Mouse (Mus musculus) splenic B cell, adult 2 months (primary cell): ENCODE measurements around the gene Tmprss3.

ENCODE experiments used
- DNase-seq: peaks from one replicate; pipeline ENCODE4 v3.0.0-alpha.2; 2011; ENCODE audit warnings: low read depth, low spot score
- H3K27me3 ChIP-seq: 2 replicates; pipeline ENCODE4 v1.6.1; 2012; ENCODE audit warnings: mild to moderate bottlenecking, low read length, moderate library complexity, mixed read lengths; ENCODE audit not compliant: control insufficient read depth, poor library complexity, insufficient read depth, severe bottlenecking
- H3K36me3 ChIP-seq: 2 replicates; pipeline ENCODE4 v1.6.1; 2012; ENCODE audit warnings: mild to moderate bottlenecking, low read length, moderate library complexity, mixed read lengths; ENCODE audit not compliant: control insufficient read depth, poor library complexity, insufficient read depth, severe bottlenecking

The Tmprss3 gene

DNA sequence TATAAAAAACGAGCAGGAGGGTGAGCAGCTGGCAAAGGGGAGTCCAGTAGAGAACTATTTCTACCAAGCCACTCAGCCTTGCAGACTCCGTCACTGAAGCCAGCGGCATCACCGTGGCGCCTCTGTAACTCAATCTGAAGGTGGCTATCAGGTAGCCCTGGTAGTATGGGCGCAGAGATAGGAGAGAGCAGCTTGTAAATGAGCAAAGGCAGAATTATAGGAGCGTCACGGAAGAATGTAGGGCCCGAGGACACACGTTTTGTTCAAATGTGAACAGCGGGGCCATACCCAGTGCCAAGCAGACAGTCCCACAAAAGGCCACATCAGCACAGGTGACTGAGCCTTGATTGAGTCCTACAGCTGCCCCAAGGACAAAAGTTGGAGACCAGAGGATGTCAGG is at the start of gene Tmprss3:
Gene Tmprss3 (minus strand): TSS at position 101 of the 400 bp plus-strand sequence.
- DNase-seq = no peak
- Histone ChIP-seq H3K36me3 (no peaks in the 10 kb centered on the region), H3K27me3 (no peaks in the 10 kb centered on the region)

DNA sequence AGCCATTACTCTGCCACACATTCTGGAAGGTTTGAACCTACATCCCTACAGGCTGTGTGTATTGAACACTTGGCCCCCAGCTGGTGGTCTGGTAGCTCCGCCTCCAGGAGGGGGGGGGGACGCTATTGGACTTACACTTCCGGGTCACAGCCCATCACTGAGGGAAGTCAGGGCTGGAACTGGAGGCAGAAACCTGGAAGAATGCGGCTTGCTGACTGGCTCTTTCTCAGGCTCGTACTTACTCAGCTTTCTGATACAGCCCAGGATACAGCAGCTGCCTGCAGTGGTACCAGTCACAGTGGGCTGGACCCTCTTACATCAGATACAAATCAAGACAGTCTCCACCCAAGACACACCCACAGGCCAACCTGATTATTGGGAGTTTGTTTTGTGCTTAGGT is 48.4 kb upstream of the Tmprss3 start:
- DNase-seq = no peak
- no peaks in the 10 kb centered on the region for H3K27me3 ChIP-seq
- H3K36me3 ChIP-seq = no peaks in the 10 kb centered on the region

DNA sequence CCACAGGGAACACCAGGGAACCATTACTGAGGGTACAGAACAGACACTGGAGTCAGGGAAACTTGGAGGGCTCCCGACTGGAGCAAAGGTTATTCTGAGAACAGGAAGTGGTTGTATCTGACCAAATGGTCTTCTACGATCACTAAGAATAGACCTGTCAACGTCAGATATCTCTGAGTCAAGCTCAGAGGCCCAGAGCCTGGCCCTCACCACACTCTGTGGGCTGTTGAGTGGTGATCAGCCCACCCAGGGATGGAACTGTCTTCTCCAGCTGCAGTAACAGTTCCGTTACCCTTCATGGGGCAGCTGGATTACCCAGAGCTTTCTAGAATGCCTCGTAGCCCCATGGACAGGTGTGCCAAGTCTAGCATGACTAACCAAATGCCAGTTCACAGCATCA is 46.5 kb upstream of the Tmprss3 start:
- DNase-seq = peak; percentile 27

GRCm38 (mm10) chr17:31242764-31243163 is 44.0 kb upstream of the Tmprss3 start:
- Histone ChIP-seq H3K36me3 (no peaks in the 10 kb centered on the region), H3K27me3 (no peaks in the 10 kb centered on the region)
- DNase-seq = peak; percentile 68

More for the DNA sequence above, 46.5 kb upstream of the Tmprss3 start:
- Histone ChIP-seq H3K36me3 (no peaks in the 10 kb centered on the region), H3K27me3 (no peaks in the 10 kb centered on the region)

GRCm38 (mm10) chr17:31241156-31241555 is 42.4 kb upstream of the Tmprss3 start:
- no peak for DNase-seq
- no peaks in the 10 kb centered on the region for H3K27me3 ChIP-seq
- H3K36me3 ChIP-seq = no peaks in the 10 kb centered on the region

DNA sequence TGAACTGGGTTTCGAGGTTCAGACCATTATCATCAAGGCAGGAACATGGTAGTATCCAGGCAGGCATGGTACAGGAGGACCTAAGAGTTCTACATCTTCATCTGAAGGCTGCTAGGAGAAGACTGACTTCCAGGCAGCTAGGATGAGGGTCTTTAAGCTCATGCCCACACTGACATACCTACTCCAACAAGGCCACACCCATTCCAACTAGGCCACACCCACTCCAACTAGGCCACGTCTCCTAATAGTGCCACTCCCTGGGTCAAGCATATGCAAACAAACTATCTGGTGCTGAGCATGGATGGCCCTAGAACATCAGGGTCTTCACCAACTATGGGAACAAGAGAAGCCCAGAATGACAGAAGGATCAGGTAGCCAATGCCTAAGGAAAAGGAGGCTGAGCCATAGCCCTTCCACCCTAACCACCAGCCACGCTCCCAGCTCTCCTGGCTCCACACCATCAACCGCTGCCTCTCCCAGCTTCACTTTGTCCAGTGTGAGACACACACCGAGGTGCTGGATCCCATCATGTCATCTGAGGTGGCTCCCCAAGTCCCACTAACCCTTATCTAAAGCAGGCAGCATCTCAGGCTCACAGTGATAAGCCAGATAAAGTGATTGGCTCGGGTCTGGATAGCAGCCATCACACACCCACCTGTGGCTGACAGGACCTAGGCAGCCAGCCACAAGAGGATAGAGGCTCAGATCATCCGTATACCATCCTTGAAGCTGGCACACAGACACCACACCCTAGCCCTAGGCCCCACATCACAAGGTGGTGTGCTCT is 39.6 kb upstream of the Tmprss3 start:
- no peaks in the 10 kb centered on the region for H3K27me3 ChIP-seq
- no peaks in the 10 kb centered on the region for H3K36me3 ChIP-seq
- DNase-seq = no peak

DNA sequence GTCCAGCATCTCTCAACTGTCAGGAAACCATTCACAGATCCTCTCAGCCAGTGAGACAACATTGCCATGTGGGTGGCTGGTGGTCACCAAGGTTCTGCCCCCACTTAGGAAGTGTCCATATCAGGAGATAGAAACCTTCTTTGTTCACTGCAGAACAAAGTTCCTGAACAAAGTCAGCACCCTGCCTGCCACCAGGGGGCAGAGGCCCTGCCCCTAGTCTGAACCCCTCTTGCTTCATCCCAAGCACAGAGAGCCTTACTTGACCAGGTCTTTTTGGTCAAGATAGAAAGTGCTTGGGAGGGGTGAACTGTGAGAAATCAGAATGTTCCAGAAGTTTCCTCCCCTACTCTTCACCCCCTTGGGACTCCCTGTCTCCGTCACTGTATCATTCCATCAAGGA is 37.1 kb upstream of the Tmprss3 start:
- no peak for DNase-seq
- no peaks in the 10 kb centered on the region for H3K27me3 ChIP-seq
- no peaks in the 10 kb centered on the region for H3K36me3 ChIP-seq

- DNase-seq = no peak
- Histone ChIP-seq H3K27me3 (no peaks in the 10 kb centered on the region), H3K36me3 (no peaks in the 10 kb centered on the region)
These were observed 33.7 kb upstream of the Tmprss3 start for GRCm38 (mm10) chr17:31232251-31233010.

GRCm38 (mm10) chr17:31231780-31232179 is 33.0 kb upstream of the Tmprss3 start:
- no peaks in the 10 kb centered on the region for H3K27me3 ChIP-seq
- DNase-seq = no peak
- no peaks in the 10 kb centered on the region for H3K36me3 ChIP-seq

GRCm38 (mm10) chr17:31226931-31227330 is 28.2 kb upstream of the Tmprss3 start:
- H3K36me3 ChIP-seq = no peaks in the 10 kb centered on the region
- H3K27me3 ChIP-seq = no peaks in the 10 kb centered on the region
- DNase-seq = no peak

GRCm38 (mm10) chr17:31226368-31226767 is 27.6 kb upstream of the Tmprss3 start:
- DNase-seq = peak; percentile 36
- no peaks in the 10 kb centered on the region for H3K36me3 ChIP-seq

DNA sequence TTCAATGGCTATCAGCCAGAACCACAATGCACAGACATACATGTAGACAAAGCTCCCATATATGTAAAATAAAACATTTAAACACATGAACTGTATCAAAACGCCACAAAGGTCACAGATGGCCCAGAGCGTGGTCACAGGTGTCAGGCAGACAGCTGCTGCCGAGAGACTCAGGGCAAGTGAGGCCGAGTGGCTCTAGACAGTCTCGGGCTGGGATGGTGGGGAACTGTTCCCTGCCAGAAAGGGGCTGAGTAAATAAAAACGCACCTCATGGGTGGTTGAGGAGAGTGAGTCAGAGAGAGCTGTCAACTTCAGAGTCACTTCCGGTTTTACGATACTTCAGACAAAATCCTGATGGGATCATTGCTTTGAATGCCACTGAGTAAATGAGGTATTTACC is 25.8 kb upstream of the Tmprss3 start:
- no peaks in the 10 kb centered on the region for H3K27me3 ChIP-seq
- no peaks in the 10 kb centered on the region for H3K36me3 ChIP-seq
- peak; percentile 33 for DNase-seq

More at GRCm38 (mm10) chr17:31226368-31226767, 27.6 kb upstream of the Tmprss3 start:
- no peaks in the 10 kb centered on the region for H3K27me3 ChIP-seq

DNA sequence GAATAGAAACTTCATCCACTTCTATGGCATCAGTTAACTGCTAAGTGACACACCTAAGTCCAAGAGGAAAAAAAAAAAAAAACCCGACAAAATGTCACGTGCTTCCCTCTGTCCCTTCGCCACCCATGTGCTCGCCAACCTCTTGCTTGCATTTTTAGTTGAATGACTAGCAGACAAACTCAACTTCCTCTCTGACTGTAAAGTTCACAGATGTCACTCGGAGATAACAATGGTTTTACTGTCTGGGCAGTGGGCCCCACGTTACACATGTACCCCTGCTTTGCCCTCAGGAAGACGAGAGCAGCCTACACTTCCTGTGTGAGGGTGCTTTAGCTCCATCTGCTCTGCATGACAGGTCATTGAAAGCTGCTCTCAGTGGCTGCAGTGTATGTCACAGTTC is 25.1 kb upstream of the Tmprss3 start:
- Histone ChIP-seq H3K36me3 (no peaks in the 10 kb centered on the region), H3K27me3 (no peaks in the 10 kb centered on the region)
- DNase-seq = peak; percentile 65

DNA sequence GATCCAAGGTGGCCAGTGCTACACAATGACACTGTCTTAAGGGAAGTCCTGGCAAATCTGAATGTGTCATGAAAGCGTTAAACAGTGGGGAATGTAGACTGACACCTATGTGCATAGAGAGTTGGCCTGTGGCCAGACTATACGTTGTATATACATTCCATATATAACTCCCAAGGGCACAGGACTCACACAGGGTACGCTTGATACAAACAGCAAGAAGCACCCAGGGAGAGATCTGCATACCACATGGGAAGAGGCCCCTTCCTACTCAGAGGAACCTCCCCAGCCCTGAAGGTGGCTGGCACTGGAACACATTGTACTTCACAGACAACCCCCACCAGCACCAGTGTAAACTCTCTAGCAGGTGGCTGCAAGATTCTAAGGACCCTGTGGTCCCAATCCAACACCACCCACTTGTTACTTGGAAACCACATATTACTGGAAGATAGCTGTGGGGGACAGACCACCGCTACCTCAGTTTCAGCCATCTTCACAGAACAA is 24.1 kb upstream of the Tmprss3 start:
- Histone ChIP-seq H3K27me3 (no peaks in the 10 kb centered on the region), H3K36me3 (no peaks in the 10 kb centered on the region)
- no peak for DNase-seq
